Mouse (Mus musculus): ENCODE results near the gene Rhox2a. TPM values are rescaled to one million over a fixed set of nuclear protein-coding genes. Genes with fewer than 3 reads are reported as not detected.
"Not testable (repeated sequence)": the region's sequence is repeated elsewhere in the genome, so short reads cannot be mapped to it uniquely, and the experiment has no call there.

Rhox2a gene
- polyA plus RNA-seq (2017; shearing (Covaris generic)): not detected

GRCm38 (mm10) chrX:37244676-37245075 lies at the start of gene Rhox2a:
TSS of gene Rhox2a (plus strand) at chrX:37244976.
- ATAC-seq: not testable (repeated sequence)

- ATAC-seq: no peak
These were observed 46.1 kb upstream of the Rhox2a start for GRCm38 (mm10) chrX:37198676-37199075.

DNA sequence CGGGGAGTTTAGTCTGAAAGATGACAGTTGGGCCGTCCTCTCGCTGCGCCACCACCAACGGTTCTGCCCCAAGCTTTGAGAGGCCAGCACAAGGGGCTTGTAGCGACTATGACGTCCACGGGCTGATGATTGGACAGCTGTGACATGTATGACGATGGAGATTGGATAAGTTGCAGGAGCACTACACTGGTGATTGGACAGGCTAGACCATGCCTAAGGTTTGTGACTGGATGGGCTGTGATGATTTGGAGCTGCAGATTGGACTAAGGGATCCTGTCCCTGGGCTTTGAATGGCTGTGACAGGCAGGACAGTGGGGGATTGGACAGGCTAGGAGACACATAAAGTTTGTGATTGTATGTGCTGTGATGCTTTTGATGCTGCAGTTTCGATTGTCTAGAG lies 33.8 kb upstream of the Rhox2a start, which contains the start of gene Gm9:
Gene Gm9 (minus strand): TSS at position 101 of the 400 bp plus-strand sequence.
- ATAC-seq: no peak

DNA sequence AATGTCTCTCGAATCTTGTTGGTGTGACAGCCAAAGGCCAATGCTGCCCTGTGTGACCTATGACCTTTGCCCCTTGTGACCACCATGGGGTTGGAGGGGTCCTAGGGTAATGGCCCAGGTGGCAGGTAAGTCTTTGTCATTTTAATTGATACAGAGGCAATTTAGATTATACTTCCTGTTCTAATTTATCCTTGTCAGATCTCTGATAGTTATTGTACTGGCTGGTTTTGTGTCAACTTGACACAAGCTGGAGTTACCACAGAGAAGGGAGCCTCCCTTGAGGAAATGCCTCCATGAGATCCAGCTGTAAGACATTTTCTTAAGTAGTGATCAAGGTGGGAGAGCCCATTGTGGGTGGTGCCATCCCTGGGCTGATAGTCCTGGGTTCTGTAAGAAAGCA lies 22.6 kb upstream of the Rhox2a start, which contains the start of gene Rhox1:
Gene Rhox1 (minus strand): TSS at position 101 of the 400 bp plus-strand sequence.
- not testable (repeated sequence) for ATAC-seq

DNA sequence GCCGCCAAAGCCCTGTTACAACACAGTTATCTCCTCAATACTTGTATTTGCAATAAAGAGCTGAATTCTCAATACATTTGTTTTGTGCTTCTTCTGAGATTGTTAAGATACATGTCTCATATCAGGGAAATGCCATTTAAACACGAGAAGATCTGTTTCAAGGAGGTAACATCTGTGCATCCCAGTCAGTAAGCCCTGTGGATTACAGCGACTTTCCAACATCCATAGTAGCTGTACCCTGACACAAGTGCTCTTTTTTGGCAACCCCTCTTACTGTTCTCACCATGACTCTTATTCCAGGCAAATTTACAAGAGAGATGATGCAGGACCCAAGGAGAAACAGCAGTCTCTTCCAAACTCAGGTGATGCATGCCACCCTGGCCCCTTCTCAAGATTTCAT lies 4.8 kb downstream of the Rhox2a start, which contains the start of gene Rhox3a:
Gene Rhox3a (plus strand): TSS at position 301 of the 400 bp plus-strand sequence.
- ATAC-seq: not testable (repeated sequence)

- ATAC-seq: not testable (repeated sequence)
These were observed 20.3 kb downstream of the Rhox2a start, which contains the start of gene Rhox4a for GRCm38 (mm10) chrX:37265038-37265437. TSS of gene Rhox4a (plus strand) at chrX:37265338.

Other genes starting within 250 kb of the Rhox2a start
- not detected for gene Sowahd, start 196.1 kb upstream of the Rhox2a start, polyA plus RNA-seq (2017; shearing (Covaris generic))
- gene Rpl39, start 159.6 kb upstream of the Rhox2a start, polyA plus RNA-seq (2017; shearing (Covaris generic)): 1,000 to 10,000 TPM in 1 of 2 experiments, 100 to 1,000 TPM in 1; 652 to 1,206 TPM
- gene Upf3b, start 134.7 kb upstream of the Rhox2a start, polyA plus RNA-seq (2017; shearing (Covaris generic)): 10 to 100 TPM; 33.8 to 46.6 TPM
- gene Nkap, start 118.2 kb upstream of the Rhox2a start, polyA plus RNA-seq (2017; shearing (Covaris generic)): 10 to 100 TPM; 19.3 to 27.4 TPM
- under 1 TPM in 1 of 2 experiments, not detected in 1; 0.19 TPM for gene Akap14, start 76.1 kb upstream of the Rhox2a start, polyA plus RNA-seq (2017; shearing (Covaris generic))
- 100 to 1,000 TPM; 295 to 357 TPM for gene Ndufa1, start 53.8 kb upstream of the Rhox2a start, polyA plus RNA-seq (2017; shearing (Covaris generic))
- 10 to 100 TPM in 1 of 2 experiments, 1 to 10 TPM in 1; 9.5 to 10.9 TPM for gene Rnf113a1, start 53.7 kb upstream of the Rhox2a start, polyA plus RNA-seq (2017; shearing (Covaris generic))
- gene Gm9, start 33.9 kb upstream of the Rhox2a start, polyA plus RNA-seq (2017; shearing (Covaris generic)): not detected
- not detected for gene Rhox1, start 22.7 kb upstream of the Rhox2a start, polyA plus RNA-seq (2017; shearing (Covaris generic))
- gene Rhox3a, start 4.9 kb downstream of the Rhox2a start, polyA plus RNA-seq (2017; shearing (Covaris generic)): not detected
- not detected for gene Rhox4a, start 20.4 kb downstream of the Rhox2a start, polyA plus RNA-seq (2017; shearing (Covaris generic))
- gene Rhox3a2, start 135.1 kb downstream of the Rhox2a start, polyA plus RNA-seq (2017; shearing (Covaris generic)): not detected
- not detected for gene Rhox4a2, start 145.9 kb downstream of the Rhox2a start, polyA plus RNA-seq (2017; shearing (Covaris generic))
- not detected for gene Rhox2b, start 167.1 kb downstream of the Rhox2a start, polyA plus RNA-seq (2017; shearing (Covaris generic))
- gene Rhox4b, start 187.5 kb downstream of the Rhox2a start, polyA plus RNA-seq (2017; shearing (Covaris generic)): under 1 TPM in 1 of 2 experiments, not detected in 1; 0.33 TPM
- gene Rhox2c, start 208.7 kb downstream of the Rhox2a start, polyA plus RNA-seq (2017; shearing (Covaris generic)): not detected
- not detected for gene Rhox3c, start 213.6 kb downstream of the Rhox2a start, polyA plus RNA-seq (2017; shearing (Covaris generic))
- gene Rhox4c, start 235.4 kb downstream of the Rhox2a start, polyA plus RNA-seq (2017; shearing (Covaris generic)): not detected
- not detected for gene Rhox2d, start 248.5 kb downstream of the Rhox2a start, polyA plus RNA-seq (2017; shearing (Covaris generic))